Mouse (Mus musculus) stomach, postnatal 0 days (tissue): ENCODE measurements at regions not wholly inside any gene's neighbourhood (a gene's known extent, or its start where the extent isn't known, plus 50 kb on each side); places are given as distances from the start of the nearest gene placed in this dataset.

Experiments
- ATAC-seq: fragments of 200-750 bp; cut with Nextera tagmentation; 2 replicates; pipeline ENCODE4 v1.8.0; 2017; ENCODE audit not compliant: low FRiP score, low TSS enrichment
- DNase-seq: peaks from one replicate; pipeline ENCODE4 v3.0.0-alpha.2; 2016; ENCODE audit warnings: low spot score
- H3K27ac ChIP-seq: fragments of 300-500 bp; sonication (generic); replicated peaks from 2 replicates; pipeline ENCODE4 v1.5.1; 2014; ENCODE audit warnings: mild to moderate bottlenecking, control low read depth
- H3K27me3 ChIP-seq: fragments of 300-500 bp; sonication (generic); 2 replicates; pipeline ENCODE4 v1.6.1; 2014; ENCODE audit warnings: low read length; ENCODE audit not compliant: control insufficient read depth, insufficient read depth
- H3K36me3 ChIP-seq: fragments of 300-500 bp; sonication (generic); 2 replicates; pipeline ENCODE4 v1.6.1; 2014; ENCODE audit warnings: low read length, mixed read lengths; ENCODE audit not compliant: control insufficient read depth, insufficient read depth
- H3K4me1 ChIP-seq: fragments of 300-500 bp; sonication (generic); replicated peaks from 2 replicates; pipeline ENCODE4 v1.6.1; 2014; ENCODE audit warnings: antibody characterized with exemption; ENCODE audit not compliant: control insufficient read depth, insufficient read depth
- H3K4me2 ChIP-seq: fragments of 300-500 bp; sonication (generic); replicated peaks from 2 replicates; pipeline ENCODE4 v1.6.1; 2014; ENCODE audit warnings: low read depth, mild to moderate bottlenecking, control low read depth, moderate library complexity
- H3K4me3 ChIP-seq: fragments of 300-500 bp; sonication (generic); 2 replicates; pipeline ENCODE4 v1.5.1; 2014; ENCODE audit warnings: low read depth, low read length, control low read depth
- H3K9ac ChIP-seq: fragments of 300-500 bp; sonication (generic); 2 replicates; pipeline ENCODE4 v1.6.1; 2014; ENCODE audit warnings: mild to moderate bottlenecking, low read length, control low read depth, mixed read lengths
- H3K9me3 ChIP-seq: fragments of 300-500 bp; sonication (generic); 2 replicates; pipeline ENCODE4 v1.6.1; 2016; ENCODE audit warnings: low read length; ENCODE audit not compliant: control insufficient read depth
- CTCF ChIP-seq: IDR thresholded peaks from 2 replicates; pipeline ENCODE4 v1.5.1; 2016; ENCODE audit warnings: antibody characterized with exemption, low read depth, mild to moderate bottlenecking, moderate library complexity
- EP300 ChIP-seq: optimal IDR thresholded peaks from 2 replicates; pipeline ENCODE3; 2016; ENCODE audit warnings: antibody characterized with exemption
- WGBS: fragments of 180-500 bp; shearing (Covaris S2); extraction: QIAGEN DNeasy Blood & Tissue Kit; methylation state at CpG from one replicate; pipeline ENCODE4 v1.1.7; 2014; 5-methylcytosine and 5-hydroxymethylcytosine counted together

DNA sequence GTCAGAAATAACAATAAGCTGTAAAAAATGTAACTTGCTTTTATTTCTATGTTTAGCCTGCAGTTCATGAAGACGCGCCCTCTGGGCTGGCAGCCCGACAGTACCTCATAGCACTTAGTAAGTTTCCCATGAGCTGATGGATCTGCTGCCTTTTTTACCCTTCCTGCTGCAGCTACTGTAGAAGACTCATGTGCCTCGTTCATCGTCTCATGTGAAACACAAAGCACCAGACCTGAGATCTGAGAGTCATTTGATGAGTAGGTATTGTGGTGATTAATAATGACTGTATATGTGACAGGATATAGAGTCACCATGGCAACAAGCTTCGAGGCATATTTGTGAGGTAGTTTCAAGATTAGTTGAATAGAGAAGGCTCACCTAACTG is 55.4 kb upstream of the Cd44 start:
- 55% methylated on average over 6 of the region's 6 CpGs for WGBS
- DNase-seq = no peak
- TF ChIP-seq EP300 (no peak), CTCF (no peak)
- no peak overlapping the region for H3K9ac ChIP-seq
- H3K4me2 ChIP-seq = no peak overlapping the region
- H3K36me3 ChIP-seq = no peaks in the 10 kb centered on the region
- no peak for ATAC-seq
- H3K27me3 ChIP-seq = no peaks in the 10 kb centered on the region
- H3K4me1 ChIP-seq = no peaks in the 10 kb centered on the region
- no peak overlapping the region for H3K4me3 ChIP-seq
- no peaks in the 10 kb centered on the region for H3K9me3 ChIP-seq
- H3K27ac ChIP-seq = no peak overlapping the region

DNA sequence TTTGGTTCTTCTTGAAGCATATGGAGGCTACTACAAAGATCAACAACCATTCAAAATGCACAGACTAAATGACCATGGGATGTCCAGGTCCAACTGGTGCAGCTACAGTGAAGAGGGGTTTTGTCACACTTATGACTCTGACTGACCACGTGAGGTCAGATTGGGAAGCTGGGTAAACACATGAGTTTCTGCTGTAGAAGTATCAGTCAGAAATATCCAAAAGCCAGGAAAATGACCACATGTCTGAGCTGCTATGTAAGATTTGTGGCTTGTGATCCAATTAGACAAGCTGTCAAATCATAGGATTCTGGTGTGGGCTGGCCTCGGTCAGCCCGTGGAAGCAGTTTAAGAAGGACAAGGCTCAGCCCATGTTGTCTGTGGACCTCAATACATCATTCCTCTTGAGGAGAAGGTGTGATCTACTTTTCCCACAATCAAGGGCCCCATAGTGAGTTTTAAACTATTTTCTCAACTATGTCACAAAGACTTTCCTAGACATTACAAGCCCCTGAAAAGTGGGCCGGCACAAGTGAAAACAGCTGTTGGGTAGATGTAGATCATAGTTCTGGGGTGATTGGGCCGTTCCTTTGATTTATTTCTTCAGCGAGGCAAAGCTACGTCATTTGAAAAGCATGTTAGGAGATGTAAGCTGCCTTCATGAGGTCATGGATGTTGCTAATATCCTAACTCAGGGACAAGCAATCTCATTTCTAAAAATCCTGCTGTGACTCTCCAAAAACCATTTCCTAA is 54.8 kb upstream of the Cd44 start:
- DNase-seq = no peak
- Histone ChIP-seq H3K36me3 (no peaks in the 10 kb centered on the region), H3K27ac (no peak overlapping the region), H3K4me1 (no peaks in the 10 kb centered on the region), H3K27me3 (no peaks in the 10 kb centered on the region), H3K9me3 (no peaks in the 10 kb centered on the region), H3K4me2 (no peak overlapping the region), H3K4me3 (no peak overlapping the region), H3K9ac (no peak overlapping the region)
- TF ChIP-seq CTCF = no peak
- TF ChIP-seq EP300 = no peak
- ATAC-seq = no peak
- 70% methylated on average over 7 of the region's 7 CpGs for WGBS

DNA sequence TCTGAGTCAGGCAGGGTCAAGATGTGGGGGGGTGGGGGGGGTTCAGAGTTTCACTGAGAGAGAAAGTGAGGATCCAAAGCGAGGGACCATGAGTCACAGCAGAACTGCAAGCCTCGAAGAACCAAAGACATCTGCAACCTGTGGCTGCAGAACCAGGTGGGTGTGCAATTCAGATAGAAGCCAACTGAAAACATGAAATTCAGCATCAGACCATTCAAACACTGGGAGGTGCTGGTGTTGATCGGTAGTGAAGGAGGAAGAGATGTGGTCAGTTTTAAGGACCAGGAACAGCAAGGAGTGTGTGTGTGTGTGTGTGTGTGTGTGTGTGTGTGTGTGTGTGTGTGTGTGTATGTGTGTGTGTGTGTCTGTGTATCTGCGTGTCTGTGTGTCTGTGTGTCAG is 53.8 kb upstream of the Cd44 start:
- no peaks in the 10 kb centered on the region for H3K27me3 ChIP-seq
- H3K4me3 ChIP-seq = no peak overlapping the region
- DNase-seq (no peak), ATAC-seq (no peak)
- no peaks in the 10 kb centered on the region for H3K9me3 ChIP-seq
- H3K36me3 ChIP-seq = no peaks in the 10 kb centered on the region
- no peak overlapping the region for H3K27ac ChIP-seq
- H3K9ac ChIP-seq = no peak overlapping the region
- H3K4me2 ChIP-seq = no peak overlapping the region
- TF ChIP-seq CTCF (no peak), EP300 (no peak)
- 71% methylated on average over 4 of the region's 4 CpGs for WGBS
- H3K4me1 ChIP-seq = no peaks in the 10 kb centered on the region
